ENCODE assay signal across 21 mouse cellular contexts in the genomic region with DNA sequence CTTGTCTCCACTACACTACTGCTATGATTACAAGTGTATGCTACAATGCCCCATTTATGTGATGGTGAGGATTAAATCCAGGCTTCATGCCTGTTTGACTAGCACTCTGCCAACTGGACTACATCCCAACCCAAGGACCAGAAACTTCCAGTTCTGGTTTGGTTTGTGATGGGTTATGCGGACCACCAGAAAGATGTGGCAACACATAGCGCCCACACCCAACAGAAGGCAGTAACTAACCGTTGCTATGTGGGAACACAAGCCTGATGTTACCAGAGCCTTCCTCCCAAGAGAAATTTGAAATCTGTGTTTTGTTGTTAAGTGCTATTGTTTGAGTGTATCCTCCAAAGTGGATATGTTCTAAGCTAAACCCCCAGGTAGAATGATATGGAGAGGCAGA. TPM values are rescaled to one million over a fixed set of nuclear protein-coding genes. Genes with fewer than 3 reads are reported as not detected.
DNase-seq lines count a peak whose midpoint lies in the region; ATAC-seq and TF ChIP-seq lines count a peak whose summit lies in the region.
"Had no signal": no experiment of that assay in that cellular context is flagged by ENCODE, and none has a peak within 500 bp of the region (broad histone marks: within the 10 kb centered on the region; RNA-seq: fewer than 3 reads in every experiment).

No protein-coding gene starts in this region.

- no peak for ATAC-seq in midbrain, embryonic 11.5 days (ENCODE audit: low FRiP score)
- ATAC-seq in midbrain, embryonic 13.5 days: no peak
- no peak for ATAC-seq in midbrain, embryonic 16.5 days
- ATAC-seq: forebrain, embryonic 15.5 days had no signal

- 88% methylated on average over 3 of the region's 3 CpGs for WGBS in midbrain, embryonic 11.5 days
- WGBS in midbrain, embryonic 13.5 days: 93% methylated on average over 3 of the region's 3 CpGs
- WGBS in spleen, adult 2 months: 94% methylated on average over 3 of the region's 3 CpGs
- 92% methylated on average over 3 of the region's 3 CpGs for WGBS in midbrain, embryonic 16.5 days

- peak; percentile 39 for DNase-seq in midbrain, embryonic 11.5 days (ENCODE audit: low spot score, missing footprints)
- no peak for DNase-seq in spleen, adult 2 months (ENCODE audit: low read depth in 1 of 2, low spot score in 2 of 2)
- no peak for DNase-seq in spleen, adult 18-20 months
- DNase-seq in layer of hippocampus, adult 8-10 months (ENCODE audit: low spot score in 2 of 2): peak; percentile 62 to 69
- DNase-seq in layer of hippocampus, postnatal 36 days: peak; percentile 49 to 57
- no peak for DNase-seq in spleen, postnatal 4 days (ENCODE audit: low spot score in 2 of 2)
- DNase-seq: adrenal gland, adult 2 months; adrenal gland, postnatal 25 days; cerebellum, adult 2 months; cerebellum, postnatal 10 days; gastrocnemius, postnatal 36 days; heart, adult 18-20 months; heart, postnatal 14 days had no signal

- no peak overlapping the region for H3K4me2 ChIP-seq in midbrain, embryonic 11.5 days
- no peak overlapping the region for H3K4me2 ChIP-seq in midbrain, embryonic 13.5 days (replicated peaks)
- no peak overlapping the region for H3K4me2 ChIP-seq in midbrain, embryonic 16.5 days (ENCODE audit: low read length)
- H3K4me2 ChIP-seq: forebrain, embryonic 15.5 days; heart, embryonic 11.5 days; heart, embryonic 15.5 days had no signal

- H3K9ac ChIP-seq in midbrain, embryonic 11.5 days (ENCODE audit: low read length): no peak overlapping the region
- H3K9ac ChIP-seq in midbrain, embryonic 13.5 days (replicated peaks): no peak overlapping the region
- no peak overlapping the region for H3K9ac ChIP-seq in midbrain, embryonic 16.5 days (ENCODE audit: low read depth, low read length)
- H3K9ac ChIP-seq: forebrain, embryonic 15.5 days; heart, embryonic 15.5 days had no signal

- H3K36me3 ChIP-seq in midbrain, embryonic 11.5 days (ENCODE audit: control insufficient read depth, insufficient read depth, low read length): no peaks in the 10 kb centered on the region
- H3K36me3 ChIP-seq in midbrain, embryonic 13.5 days: no peaks in the 10 kb centered on the region
- no peaks in the 10 kb centered on the region for H3K36me3 ChIP-seq in spleen, adult 2 months (ENCODE audit: control insufficient read depth, insufficient read depth, low read length)
- no peaks in the 10 kb centered on the region for H3K36me3 ChIP-seq in midbrain, embryonic 16.5 days (ENCODE audit: control insufficient read depth, insufficient read depth, low read length)
- H3K36me3 ChIP-seq: embryonic facial prominence, embryonic 10.5 days; forebrain, embryonic 10.5 days; forebrain, embryonic 15.5 days; heart, embryonic 15.5 days had no signal

- H3K27ac ChIP-seq in midbrain, embryonic 11.5 days (ENCODE audit: low read depth, low read length): no peak overlapping the region
- no peak overlapping the region for H3K27ac ChIP-seq in midbrain, embryonic 13.5 days
- peak overlapping the region; percentile 9; the same call in 1 of the 2 replicates for H3K27ac ChIP-seq in spleen, adult 2 months (ENCODE audit: insufficient read depth, low read length)
- H3K27ac ChIP-seq in midbrain, embryonic 16.5 days (ENCODE audit: low read length): no peak overlapping the region
- H3K27ac ChIP-seq: embryonic facial prominence, embryonic 10.5 days; forebrain, embryonic 10.5 days; forebrain, embryonic 15.5 days; heart, embryonic 15.5 days had no signal

- H3K27me3 ChIP-seq in midbrain, embryonic 11.5 days (ENCODE audit: control insufficient read depth, insufficient read depth, low read length): no peaks in the 10 kb centered on the region
- H3K27me3 ChIP-seq in midbrain, embryonic 13.5 days: no peaks in the 10 kb centered on the region
- no peaks in the 10 kb centered on the region for H3K27me3 ChIP-seq in spleen, adult 2 months (ENCODE audit: control insufficient read depth, insufficient read depth, low read length)
- no peaks in the 10 kb centered on the region for H3K27me3 ChIP-seq in midbrain, embryonic 16.5 days (ENCODE audit: control insufficient read depth, insufficient read depth, low read depth, low read length)
- H3K27me3 ChIP-seq: heart, embryonic 15.5 days had no signal

- H3K9me3 ChIP-seq in midbrain, embryonic 11.5 days (ENCODE audit: control insufficient read depth, low read length): no peaks in the 10 kb centered on the region
- H3K9me3 ChIP-seq in midbrain, embryonic 13.5 days: no peaks in the 10 kb centered on the region
- H3K9me3 ChIP-seq in midbrain, embryonic 16.5 days (replicated peaks; ENCODE audit: control insufficient read depth, low read length, poor library complexity, severe bottlenecking): no peaks in the 10 kb centered on the region
- H3K9me3 ChIP-seq: embryonic facial prominence, embryonic 10.5 days; forebrain, embryonic 10.5 days; forebrain, embryonic 15.5 days; heart, embryonic 15.5 days had no signal

- TF ChIP-seq CTCF in spleen, adult 2 months (IDR thresholded peaks at IDR 0.05; ENCODE audit: extremely low read depth, insufficient read depth, insufficient read length, insufficient replicate concordance): no peak

- TF ChIP-seq POLR2A in spleen, adult 2 months (IDR thresholded peaks at IDR 0.05; ENCODE audit: low read depth, low read length): no peak

- H3K4me3 ChIP-seq in midbrain, embryonic 11.5 days (ENCODE audit: low read depth, low read length): no peak overlapping the region
- H3K4me3 ChIP-seq in midbrain, embryonic 13.5 days (replicated peaks): no peak overlapping the region
- H3K4me3 ChIP-seq in spleen, adult 2 months (ENCODE audit: extremely low read depth, insufficient read depth, insufficient read length): no peak overlapping the region
- no peak overlapping the region for H3K4me3 ChIP-seq in midbrain, embryonic 16.5 days (ENCODE audit: low read depth, low read length)
- H3K4me3 ChIP-seq: embryonic facial prominence, embryonic 10.5 days; erythroblast, embryonic 14.5 days; forebrain, embryonic 10.5 days; forebrain, embryonic 15.5 days; heart, embryonic 15.5 days had no signal

- H3K4me1 ChIP-seq in midbrain, embryonic 11.5 days (ENCODE audit: control insufficient read depth, insufficient read depth, low read length): no peaks in the 10 kb centered on the region
- peaks cover 6% of the 10 kb centered on the region for H3K4me1 ChIP-seq in midbrain, embryonic 13.5 days (replicated peaks)
- H3K4me1 ChIP-seq in spleen, adult 2 months (ENCODE audit: control insufficient read depth, insufficient read depth, insufficient read length): peaks cover 31% of the 10 kb centered on the region; the same call in 1 of the 2 replicates
- H3K4me1 ChIP-seq in midbrain, embryonic 16.5 days (ENCODE audit: control insufficient read depth, insufficient read depth, low read length): peaks cover 6% of the 10 kb centered on the region

RNA-seq across cellular contexts. Expression of gene Actr3, which starts 4.0 kb away (rescaled TPM):
- polyA plus RNA-seq in midbrain, embryonic 11.5 days (2014; fragmentation: Nextera tagmentation; extraction: Ambion mirVana): 269 and 271 TPM in 2 replicates
- 238 and 243 TPM in 2 replicates for polyA plus RNA-seq in midbrain, embryonic 13.5 days (2015; fragmentation: Nextera tagmentation; extraction: Ambion mirVana)
- 80.7 and 89.6 TPM in 2 replicates for polyA plus RNA-seq in spleen, adult 2 months (2012; rRNA removed)
- total RNA-seq in layer of hippocampus, adult 8-10 months (2022): 100 to 1,000 TPM; 326 to 354 (median 335) TPM
- total RNA-seq in layer of hippocampus, postnatal 36 days (2021): 100 to 1,000 TPM; 343 to 347 TPM
- polyA plus RNA-seq in midbrain, embryonic 16.5 days (2015; fragmentation: Nextera tagmentation; extraction: Ambion mirVana): 217 and 238 TPM in 2 replicates

Comparison
In these comparisons a context has a peak if more than half of its experiments do, and no peak if none do; other contexts are left out.
1. DNase-seq: peak in midbrain, embryonic 11.5 days (single experiment), layer of hippocampus, adult 8-10 months (2 of 2) and layer of hippocampus, postnatal 36 days (2 of 2); none in spleen, adult 2 months (0 of 2), spleen, adult 18-20 months (0 of 2) and spleen, postnatal 4 days (0 of 2).